Mouse (Mus musculus) kidney, adult 2 months (tissue): ENCODE data around the gene Borcs7.

Experiments
- CTCF ChIP-seq: fragments of 200-500 bp; conservative IDR thresholded peaks from 2 replicates; pipeline ENCODE4 v1.5.1; 2011; ENCODE audit warnings: low read depth, mild to moderate bottlenecking, control low read depth, low read length, moderate library complexity, mixed read lengths; ENCODE audit not compliant: insufficient read depth, insufficient read length
- POLR2A ChIP-seq: fragments of 200-500 bp; IDR thresholded peaks from one replicate; pipeline ENCODE4 v1.6.1; 2011; ENCODE audit warnings: low read depth, low read length, control low read depth

GRCm38 (mm10) chr19:46672766-46673418 is 16.8 kb upstream of the Borcs7 start, which contains the start of gene Cyp17a1:
- no peak for TF ChIP-seq POLR2A
- TF ChIP-seq CTCF, result no peak
